Mouse (Mus musculus): ENCODE data around the gene Mapk8ip3.

Mapk8ip3 gene

DNA sequence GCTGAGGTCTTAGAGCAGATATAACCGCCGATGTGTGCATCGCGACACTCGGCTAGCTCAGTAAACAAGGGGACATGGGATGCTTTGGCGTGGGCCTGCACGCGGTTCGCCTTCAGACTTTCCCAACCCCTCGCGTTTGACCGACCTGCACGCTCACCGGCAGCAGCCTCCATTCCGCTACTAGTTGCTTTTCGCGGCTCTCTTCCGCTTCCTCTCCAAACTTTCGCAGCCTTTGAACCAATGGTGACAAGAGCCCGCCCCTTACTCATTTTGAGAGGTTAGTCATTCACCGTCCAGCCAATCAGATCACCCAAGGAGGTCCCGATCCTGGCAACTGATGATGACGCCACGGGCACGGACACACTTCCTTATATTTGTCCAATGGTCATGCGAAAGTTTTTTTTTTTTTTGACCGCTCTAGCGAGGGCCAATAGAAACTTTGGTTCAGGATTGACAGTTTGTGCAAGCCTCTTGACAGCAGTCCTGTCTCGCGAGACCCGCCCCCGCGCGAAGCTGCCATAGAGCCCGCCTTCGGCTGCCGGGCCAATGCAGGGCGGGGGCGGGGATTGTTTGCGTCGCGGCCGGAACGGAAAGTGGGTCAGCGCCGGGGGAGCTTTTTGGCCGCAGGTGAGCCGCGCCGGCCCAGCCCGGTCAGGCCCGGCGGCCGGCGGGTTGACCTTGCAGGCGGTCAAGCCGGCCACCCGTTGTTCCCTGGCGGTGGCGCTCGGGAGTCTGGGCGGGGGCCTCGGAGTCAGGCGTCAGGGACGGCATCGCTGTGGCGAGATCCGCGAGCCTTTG, 50.4 kb downstream of the Mapk8ip3 start, which contains the start of the genes Nubp2 and Spsb3:
Gene Nubp2 (minus strand): TSS at position 216 of the 798 bp plus-strand sequence.
Gene Spsb3 (plus strand): TSS at position 510 of the 798 bp plus-strand sequence.
- DNase-seq (ENCODE audit: low read depth, low spot score) = peak; percentile 96

DNA sequence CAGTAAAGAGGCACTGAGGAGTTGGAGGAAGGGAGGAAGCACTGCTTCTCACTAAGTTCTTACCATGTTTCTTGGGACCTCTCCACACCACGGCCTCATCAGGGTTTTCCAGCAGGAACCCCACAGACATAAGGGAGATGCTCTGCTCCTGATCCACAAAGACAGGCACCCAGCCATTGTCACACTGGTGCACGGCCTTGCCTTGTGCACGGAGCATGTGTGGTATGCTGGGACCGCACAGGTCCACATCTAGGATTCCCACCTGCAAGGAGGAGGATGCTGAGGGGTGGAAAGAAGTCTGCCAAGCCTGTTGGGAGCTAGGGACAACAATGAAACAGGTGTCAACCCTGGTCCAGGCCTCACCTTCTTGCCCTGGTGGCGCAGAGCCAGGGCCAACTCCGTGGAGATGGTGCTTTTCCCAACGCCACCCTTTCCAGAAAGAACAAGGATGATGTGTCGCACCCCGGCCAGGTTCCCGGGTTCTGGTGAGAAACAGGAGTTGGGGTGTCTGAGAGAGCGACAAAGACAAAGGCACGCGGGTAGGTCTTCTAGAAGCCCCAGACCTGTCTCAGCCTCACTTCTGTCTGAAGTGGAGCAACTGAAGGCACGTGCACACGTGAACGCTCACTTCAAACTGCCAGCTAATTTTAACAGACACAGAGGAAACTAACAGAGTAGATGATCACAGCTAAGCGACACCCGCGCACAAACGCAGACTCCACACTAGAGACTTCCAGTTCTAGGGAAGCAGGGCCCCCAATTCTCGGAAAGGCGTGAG, 51.2 kb downstream of the Mapk8ip3 start:
- no peak for DNase-seq (ENCODE audit: low read depth, low spot score)

DNA sequence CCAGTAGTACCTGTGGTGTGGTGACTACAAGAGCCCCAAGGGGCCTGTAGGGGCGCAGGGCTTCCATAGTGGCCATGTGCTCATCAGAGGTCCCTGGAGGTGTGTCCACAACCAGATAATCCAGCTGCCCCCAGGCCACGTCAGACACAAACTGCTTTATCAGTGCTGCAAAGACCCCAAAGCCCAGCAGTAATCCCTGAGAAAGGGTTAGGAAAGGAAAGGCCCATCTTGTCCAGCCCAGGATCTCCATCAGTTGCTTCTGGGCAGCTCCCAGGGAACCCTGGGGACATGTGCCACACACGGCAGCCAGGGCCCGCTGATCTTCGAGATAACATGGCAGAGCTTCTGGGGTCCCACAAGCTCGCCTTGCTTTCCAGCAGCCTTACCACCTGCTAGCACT, 52.4 kb downstream of the Mapk8ip3 start:
- DNase-seq (ENCODE audit: low read depth, low spot score) = no peak

DNA sequence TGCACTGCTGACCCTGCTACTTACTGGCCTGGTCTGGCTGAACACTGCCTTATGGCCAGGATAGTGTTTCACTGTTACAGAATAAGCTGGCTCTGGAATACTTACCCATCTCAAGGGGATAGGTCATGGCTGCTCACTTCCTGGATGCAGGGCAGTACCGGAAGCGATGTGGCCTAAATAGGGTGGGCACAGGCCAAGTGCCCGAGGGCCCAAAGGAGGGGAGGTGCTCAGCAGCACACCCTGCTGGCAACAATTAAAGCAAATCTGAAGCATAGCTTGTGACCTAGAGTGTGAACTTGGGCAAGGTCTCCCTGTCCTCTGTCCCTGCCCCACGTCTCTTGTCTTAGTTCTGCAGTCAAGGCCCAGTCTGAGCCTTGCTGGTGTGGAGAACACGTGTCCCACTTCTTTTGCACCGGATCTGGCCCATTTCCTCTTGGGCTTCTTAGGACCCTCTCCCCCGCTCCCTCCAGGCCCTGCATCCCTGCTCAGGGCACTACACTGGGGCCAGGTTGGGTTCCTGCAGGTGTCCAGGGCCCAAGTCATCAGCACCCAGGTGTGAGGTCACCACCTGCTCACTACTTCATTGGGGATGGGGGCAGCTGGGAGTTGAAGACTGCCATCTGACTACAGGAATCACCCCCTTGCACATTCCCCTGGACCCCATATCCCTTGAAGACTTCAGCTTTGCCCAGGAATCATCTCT, 54.9 kb downstream of the Mapk8ip3 start:
- no peak for DNase-seq (ENCODE audit: low read depth, low spot score)

DNA sequence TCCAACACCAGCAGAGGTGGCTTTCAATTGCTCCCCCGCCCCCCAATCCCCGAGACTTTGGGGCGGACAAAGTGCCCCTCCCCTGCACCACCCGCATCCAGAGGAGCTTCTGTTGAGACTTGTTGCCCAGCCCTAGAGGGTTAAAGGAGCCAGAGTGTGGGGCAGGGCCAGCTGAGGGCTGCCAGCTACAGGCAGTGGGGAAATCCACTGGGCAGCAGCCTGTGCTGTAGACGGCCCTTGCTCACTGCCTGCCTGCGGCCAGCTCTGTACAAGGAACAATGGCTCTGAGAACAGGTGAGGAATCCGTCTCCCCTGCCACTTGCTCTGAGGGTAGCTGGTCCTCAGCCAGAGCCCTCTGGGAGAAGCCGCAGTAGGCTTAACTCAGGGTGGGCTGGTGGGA, 58.2 kb downstream of the Mapk8ip3 start:
- DNase-seq (ENCODE audit: low read depth, low spot score) = no peak

DNA sequence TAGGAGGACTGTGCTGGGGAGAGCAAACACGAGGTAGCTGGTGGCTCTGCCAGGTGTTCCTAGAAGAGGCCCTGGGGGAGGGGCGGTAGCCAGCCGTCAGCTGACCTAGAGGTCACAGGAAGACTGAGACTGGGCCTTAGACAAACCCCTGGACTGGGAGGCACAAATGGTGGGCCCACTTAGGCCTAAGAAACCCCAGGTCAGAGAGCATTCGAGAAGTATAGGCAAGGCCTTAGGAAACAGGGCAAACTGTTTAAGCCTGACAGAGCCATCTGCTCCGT, 58.7 kb downstream of the Mapk8ip3 start:
- DNase-seq (ENCODE audit: low read depth, low spot score) = no peak

DNA sequence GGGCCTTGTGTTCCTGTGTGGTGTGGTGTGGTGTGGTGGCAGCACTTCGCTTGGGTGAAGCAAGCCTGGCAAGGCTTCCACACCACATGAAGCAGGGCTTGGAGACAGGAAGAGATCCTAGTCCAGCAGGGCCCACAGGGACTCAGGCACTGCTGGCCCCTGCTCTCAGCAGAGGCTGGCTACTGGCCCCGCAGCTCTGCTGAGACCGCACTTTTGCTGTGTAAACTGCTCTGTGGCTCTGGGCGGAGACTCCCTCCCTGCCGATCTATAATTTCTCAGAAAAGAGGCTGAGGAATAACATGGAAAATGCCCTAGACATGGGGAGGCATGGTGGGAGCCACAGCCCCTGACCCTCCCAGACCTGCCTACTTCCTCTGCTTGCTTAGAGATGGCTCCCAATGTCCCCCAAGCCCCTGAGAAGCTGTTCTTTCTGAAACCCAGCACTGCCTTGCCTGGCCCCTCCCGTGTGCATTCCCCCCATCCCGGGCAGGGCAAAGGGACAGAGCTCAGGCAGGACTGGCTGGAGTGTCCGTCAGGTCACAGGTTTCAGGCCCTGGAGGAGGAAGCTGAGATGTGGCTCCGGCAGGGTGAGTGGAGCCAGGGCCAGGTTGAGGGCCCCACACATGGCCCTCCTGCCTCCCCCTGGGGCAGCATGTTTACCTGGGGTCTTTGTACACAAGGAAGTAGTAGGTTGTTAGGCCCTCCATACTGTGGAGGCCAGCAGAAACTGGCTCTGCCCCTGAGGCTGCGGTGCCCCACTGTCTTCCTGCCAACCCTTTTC, 59.3 kb downstream of the Mapk8ip3 start:
- no peak for DNase-seq (ENCODE audit: low read depth, low spot score)

DNA sequence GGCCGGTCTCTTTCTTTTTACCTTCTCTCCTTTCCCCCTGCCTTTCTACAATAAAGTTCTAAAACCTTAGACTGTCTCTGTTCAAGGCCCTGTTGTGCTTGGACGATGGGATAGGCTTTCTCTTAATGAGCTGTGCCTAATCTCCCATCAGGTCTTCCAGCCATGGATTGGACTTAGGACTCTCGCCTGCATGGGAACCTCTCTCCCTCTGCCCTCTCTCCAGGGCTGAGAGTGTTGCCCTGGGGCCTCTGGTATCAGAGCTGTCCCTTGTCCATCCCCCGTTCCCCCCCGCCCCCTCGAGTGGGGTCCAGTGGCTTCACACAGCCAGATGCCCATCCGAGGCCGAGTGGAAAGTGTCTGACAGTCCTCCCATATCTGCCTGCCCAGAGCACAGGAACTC, 61.8 kb downstream of the Mapk8ip3 start:
- DNase-seq (ENCODE audit: low read depth, low spot score) = no peak

DNA sequence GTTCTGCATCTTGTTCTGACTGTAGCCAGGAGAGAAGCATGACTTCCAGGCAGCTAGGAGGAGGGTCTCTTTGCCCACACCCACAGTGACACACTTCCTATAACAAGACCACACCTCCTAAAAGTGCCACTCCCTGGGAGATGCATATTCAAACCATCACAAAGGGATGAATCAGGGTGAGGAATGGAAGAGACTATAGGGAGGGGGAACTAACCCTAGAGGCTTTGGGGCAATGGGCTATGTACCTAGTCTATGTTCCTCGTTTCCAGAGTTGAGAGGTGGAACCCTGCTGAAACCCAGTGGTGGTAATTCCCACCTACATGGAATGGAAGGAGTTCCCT, 62.4 kb downstream of the Mapk8ip3 start:
- no peak for DNase-seq (ENCODE audit: low read depth, low spot score)

DNA sequence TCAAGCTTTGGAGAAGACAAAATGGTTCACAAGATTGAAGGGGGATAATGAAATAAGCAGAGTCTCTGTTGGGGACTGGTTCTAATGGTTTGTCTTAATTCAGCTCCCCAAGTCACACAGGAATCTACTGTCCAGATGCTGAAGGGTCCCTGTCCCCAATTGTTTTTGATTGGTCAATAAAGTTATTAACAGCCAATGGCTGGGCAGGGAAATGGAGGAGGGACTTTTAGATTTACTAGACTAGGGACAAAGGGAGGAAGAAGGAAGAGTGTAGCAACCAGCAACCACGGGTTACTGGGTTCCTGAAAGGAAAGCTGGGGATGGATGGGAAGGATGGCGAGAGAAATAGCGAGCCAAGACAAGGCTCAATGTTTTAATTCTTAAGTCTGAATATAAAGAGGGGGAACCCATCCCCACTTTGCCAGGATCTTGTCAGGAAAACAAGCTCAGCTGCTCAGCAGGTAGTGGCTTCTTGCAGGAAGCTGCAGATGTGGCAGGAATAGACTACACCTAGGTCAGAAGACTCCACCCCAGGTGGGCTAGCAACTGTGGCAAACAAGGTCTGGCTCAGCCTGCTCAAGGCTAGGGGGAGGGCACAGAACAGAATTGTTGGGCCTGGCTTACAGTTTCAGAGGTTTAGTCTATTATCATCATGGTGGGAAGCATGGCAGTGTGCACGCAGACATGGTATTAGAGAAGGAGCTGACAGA, 62.9 kb downstream of the Mapk8ip3 start:
- no peak for DNase-seq (ENCODE audit: low read depth, low spot score)

DNA sequence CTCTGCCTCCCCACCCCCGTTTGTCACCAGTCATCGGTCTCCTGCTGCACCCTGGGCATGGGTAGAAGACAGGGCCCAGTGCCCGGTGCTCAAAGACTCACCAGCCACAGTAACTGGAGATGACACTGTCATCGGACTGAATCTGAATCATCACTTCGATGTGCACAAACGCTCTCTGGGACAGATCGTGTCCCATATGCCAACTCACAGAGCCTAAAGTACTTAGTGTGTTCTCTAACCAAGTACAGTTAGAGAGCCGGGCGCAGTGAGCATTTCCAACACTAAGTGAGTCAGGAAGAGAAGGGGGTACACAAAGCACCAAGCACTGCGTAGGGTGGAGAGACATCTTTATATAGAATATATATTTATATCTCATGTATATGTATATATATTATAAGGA, 68.9 kb downstream of the Mapk8ip3 start:
- no peak for DNase-seq (ENCODE audit: low read depth, low spot score)

DNA sequence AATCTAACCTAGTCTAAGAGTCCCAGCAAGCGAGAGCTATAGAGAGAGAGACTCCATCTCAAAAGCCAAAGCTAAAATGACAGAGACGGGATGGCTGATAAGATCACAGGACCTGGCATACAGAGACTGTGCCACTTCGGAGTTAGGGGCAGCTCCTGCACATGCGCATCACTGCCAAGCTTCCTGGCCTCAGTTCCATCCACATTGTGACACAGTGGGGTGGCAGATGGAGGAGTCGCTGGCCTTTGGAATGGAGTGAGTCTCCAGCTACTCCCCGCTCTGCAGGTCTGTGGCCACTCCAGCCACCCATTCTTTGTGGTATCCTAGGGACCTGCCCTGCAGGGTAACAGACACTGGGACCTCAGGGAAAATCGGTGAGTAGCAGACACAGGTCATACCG, 71.0 kb downstream of the Mapk8ip3 start, which contains the start of gene Igfals:
Gene Igfals (plus strand): TSS at position 222 of the 400 bp plus-strand sequence.
- DNase-seq (ENCODE audit: low read depth, low spot score) = no peak

DNA sequence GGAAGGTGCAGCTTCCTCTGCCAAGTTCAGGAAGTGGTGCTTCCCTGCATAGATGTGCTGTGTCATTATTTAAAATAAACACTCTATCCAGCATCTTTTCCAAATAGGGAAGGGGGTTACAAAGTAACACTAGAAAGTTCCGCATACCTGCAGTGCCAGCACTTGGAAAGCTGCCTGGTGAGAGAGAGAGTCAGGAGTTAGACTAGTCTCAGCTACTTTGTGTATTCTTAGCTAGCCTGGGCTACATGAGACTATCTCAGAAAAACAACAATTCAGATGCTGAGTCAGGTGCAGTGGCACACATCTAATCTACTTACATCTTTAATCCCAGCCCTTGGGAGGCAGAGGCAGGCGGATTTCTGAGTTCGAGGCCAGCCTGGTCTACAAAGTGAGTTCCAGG, 75.0 kb downstream of the Mapk8ip3 start:
- no peak for DNase-seq (ENCODE audit: low read depth, low spot score)

DNA sequence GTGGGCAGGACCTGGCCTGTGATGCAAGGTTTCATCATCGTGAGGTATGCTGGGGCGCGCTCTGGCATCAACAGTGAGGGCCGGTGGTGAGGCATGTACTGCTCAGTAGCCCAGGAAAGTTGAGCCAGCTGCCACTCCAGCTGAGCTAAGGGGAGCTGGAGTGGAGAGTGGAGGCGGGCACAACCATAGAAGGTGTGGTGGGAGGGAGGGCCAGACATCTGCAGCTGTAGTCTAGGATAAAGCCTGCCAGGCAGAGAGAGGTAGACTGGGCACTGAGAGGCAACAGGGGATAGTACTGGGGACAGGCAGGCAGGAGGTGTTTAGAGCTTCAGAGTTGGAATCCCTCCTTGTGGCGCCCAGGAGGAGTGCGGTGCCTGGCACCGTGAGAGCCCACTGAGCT, 76.7 kb downstream of the Mapk8ip3 start:
- DNase-seq (ENCODE audit: low read depth, low spot score) = no peak

DNA sequence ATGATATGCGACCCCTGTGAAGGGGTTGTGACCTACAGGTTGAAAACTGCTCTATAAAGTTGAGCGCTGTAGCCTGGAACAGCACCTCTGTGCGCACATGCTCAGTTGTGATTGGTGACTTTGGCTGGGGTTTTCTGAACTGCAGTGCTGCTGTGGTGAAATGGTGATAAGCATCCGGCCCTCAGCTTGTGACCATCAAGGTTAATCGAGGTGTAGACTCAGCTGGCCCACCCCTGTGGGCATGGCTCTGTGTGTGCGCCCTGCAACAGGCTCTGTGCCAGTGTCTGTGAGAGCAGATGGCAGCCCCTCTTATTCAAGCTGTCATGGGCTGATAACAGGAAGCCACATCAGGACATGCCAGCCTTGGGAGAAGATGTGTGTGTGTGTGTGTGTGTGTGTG, 77.8 kb downstream of the Mapk8ip3 start:
- DNase-seq (ENCODE audit: low read depth, low spot score) = peak; percentile 70

DNA sequence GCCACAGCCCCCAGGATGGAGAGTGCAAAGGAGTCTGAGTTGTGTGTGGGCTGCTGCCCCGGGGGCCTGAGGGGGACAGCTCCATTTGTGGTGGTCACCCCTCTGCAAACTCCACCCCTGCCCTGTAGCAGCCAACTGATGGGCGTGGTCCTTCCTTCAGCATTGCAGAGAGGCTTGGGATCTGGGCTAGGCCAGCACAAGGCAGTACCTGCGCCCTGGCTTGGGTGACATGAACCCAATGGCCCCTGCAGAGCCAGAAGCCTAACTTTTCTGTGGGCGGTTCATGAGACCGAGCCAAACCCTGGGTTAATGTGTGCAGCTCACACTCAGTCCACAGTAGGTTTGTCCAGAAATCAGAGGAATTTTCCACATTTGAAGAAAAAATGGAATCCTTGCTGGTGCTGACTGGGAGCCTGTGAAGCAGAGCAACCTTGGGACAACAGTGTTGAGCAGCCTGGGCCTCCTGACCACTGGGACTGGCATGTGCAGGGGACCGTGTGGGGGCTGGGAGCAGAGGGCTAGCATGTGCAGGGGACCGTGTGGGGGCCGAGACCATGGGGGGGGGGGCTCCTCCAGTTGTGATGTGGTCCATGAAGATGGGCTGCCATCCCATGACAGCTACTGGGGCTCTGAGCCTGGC, 78.8 kb downstream of the Mapk8ip3 start:
- no peak for DNase-seq (ENCODE audit: low read depth, low spot score)

DNA sequence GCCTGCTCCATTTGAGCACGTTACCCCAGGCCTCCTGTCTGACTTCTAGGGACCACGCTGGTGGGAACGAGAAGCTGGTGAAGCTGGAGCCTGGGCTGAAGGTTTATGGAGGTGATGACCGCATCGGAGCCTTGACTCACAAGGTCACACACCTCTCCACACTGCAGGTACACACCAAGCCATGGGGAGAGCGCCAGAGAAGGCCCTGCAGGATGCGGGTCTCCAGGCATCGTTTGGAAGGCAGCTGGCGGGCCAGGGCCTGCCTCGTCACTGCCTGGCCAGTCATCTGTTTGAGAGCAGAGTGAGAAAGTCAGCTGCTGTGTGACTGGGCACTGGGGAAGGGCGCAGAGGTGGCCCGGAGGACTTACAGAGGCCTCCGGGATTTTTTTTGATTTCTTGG, 80.2 kb downstream of the Mapk8ip3 start:
- no peak for DNase-seq (ENCODE audit: low read depth, low spot score)

DNA sequence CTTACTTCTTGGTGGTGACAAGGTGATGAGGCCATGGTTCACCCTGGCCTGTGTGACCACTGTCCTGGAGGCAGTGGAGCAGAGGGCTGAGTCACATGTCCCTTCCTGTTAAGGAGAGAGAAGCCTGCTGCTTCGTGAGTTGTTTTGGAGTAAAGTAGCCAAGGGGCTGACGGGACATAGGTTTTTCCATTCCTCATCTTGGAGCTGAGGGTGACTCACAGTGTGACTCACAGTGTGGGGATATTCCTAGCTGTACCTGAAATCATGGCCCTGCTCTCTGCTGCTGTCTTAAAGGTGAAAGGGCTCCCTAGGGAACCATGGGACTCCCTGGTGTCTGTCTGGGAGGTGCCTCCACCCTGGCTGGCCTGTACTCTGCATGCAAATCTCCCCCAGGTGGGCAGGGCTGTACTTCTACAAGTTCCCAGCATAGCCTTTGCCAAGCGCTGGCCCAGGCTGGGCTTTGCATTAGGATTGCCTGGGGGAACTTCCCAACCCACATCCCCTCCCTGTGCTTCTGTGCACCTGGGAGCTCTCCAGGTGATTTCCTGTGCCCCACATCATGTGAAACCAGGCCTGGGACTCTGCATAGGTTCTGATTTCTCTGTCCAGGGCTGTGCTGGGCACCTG, 80.8 kb downstream of the Mapk8ip3 start:
- no peak for DNase-seq (ENCODE audit: low read depth, low spot score)

DNA sequence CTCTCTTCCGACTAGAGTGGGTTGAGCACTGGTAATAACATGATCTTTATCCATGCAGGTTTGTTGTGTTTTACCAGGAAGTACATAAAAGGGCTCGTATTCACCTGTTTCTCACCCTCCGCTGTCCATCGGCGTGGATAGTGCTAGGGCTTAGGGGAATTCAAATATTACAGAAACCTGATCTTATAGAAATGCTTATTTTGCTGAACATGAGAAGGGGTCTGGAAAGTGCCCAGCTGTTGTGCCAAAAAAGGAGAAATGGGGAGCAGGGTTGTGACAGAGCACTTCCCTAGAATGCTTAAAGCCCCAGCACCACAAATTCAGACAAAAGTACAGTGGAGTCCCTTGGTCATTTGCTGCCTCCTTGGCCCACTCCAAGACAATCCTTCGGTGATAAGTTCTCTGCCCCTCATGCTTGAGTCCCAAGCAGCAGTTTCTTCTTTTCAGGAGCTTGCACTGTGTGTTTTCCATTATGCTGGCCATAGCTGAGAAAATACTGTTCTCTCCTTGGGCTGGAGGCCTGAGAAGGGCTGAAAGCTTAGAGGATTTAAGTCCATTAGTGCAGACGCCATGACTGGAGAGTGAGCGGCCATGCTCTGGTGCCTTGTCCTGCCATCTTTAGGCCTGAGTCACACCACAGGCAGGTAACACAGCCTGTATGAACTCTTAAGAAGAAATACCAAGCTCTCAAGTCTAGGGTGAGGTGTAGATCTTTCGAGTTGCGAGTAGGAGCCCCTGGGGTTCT, 85.2 kb downstream of the Mapk8ip3 start:
- no peak for DNase-seq (ENCODE audit: low read depth, low spot score)

DNA sequence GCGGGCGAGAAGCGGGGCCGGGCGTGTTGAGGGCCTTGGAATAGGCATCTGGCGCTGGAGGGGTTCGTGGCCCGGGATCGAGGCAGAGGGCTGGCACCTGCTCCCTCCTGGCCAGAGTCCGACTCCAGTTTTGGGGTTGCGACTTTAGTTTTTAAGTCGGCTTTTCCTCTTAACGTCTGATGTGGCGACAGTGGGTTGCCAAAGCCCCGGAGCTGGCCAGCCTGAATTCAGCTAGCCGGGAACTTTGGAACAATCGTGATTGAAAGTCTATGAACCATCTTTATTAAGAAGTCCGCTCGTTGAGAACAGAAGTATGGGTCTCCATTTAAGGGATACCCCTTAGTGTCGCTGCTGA, 86.0 kb downstream of the Mapk8ip3 start:
- no peak for DNase-seq (ENCODE audit: low read depth, low spot score)

All from c-Kit-negative CD71-positive TER-119-positive erythroid progenitor cells, embryonic 14.5 days (primary cell).